Mouse (Mus musculus): ENCODE measurements around the gene Stac2. TPM values are rescaled to one million over a fixed set of nuclear protein-coding genes. Genes with fewer than 3 reads are reported as not detected.

Gene Stac2
- polyA plus RNA-seq, 1 experiment from 2014 or later, result 5.2 TPM

DNA sequence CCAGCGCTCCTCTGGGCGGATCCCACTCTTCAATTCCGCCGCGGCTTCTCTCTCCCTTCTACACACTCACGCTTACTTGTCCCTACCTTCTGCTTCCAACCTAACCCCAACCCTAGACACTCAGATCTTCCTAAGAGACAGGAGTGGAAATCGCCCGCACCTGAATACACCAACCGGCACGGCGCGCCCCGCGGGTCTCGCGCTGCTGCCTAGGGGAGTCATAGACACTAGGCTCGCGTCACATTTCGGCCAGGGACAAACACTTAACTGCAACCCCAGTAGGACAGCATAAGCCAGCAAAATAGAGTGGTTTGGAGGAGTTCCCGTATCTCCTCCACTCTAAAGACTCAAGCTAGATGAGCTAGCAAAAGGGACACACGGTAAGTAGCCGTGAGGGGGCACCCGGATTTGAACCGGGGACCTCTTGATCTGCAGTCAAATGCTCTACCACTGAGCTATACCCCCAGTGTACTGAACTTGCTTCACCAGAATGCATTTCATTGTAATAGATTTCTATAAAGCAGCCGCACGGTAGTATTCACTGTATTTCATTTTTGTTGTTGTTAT is 64.6 kb downstream of the Stac2 start:
- peaks cover 50% of the 10 kb centered on the region for H3K27me3 ChIP-seq
- peak overlapping the region; percentile 65 for H3K4me2 ChIP-seq
- under 1% methylated on average over 26 of the region's 26 CpGs for WGBS
- H3K36me3 ChIP-seq, result no peaks in the 10 kb centered on the region
- peak overlapping the region; percentile 85 for H3K9ac ChIP-seq
- H3K4me1 ChIP-seq (replicated peaks), result peaks cover 35% of the 10 kb centered on the region
- H3K4me3 ChIP-seq, result peak overlapping the region; percentile 84
- H3K9me3 ChIP-seq, result no peaks in the 10 kb centered on the region
- peak overlapping the region; percentile 91 for H3K27ac ChIP-seq
- ATAC-seq (ENCODE audit: low FRiP score), result peak; percentile 83

DNA sequence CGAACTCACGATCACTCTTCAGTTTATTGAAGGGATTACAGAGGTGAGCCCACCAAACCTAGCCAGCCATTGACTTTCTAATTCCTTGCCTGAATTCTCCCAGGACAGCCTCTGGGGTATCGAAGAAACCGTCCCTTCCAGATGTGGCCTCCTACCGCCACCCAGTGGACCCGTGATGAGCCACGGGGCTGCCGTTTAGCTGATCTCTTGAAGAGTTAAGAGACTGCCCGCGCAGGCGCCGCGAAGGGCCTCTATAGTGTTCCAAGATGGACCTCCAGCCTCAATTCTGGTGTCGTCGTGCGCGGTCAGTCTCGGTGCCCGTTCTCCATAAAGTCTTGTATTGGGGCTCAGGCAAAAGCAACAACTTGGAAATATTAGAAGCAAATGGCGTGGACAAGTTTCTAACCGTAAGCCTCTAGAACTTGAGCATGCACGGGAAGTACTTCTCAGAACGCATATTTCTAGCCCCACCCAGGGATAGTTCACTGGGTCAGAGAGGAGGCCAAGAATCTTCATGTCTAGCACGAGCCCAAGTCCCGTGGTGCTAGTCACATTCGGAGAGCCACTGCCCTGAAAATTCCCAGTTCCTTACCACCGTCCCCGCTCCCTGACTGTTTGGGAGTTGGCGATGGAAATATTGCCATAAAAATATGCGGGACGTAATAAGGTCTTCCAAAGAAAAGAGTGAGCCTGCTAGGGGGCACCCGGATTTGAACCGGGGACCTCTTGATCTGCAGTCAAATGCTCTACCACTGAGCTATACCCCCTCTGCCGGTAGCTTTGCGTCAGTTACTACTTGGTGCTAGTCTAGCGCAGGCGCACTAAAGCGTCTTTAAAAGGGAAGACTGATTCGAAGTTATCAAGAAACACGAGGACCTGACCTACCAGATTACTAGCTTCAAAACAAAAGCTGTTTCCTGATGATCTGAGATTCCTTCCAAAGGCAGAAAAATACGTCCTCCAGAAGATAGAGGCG is 65.4 kb downstream of the Stac2 start:
- no peaks in the 10 kb centered on the region for H3K36me3 ChIP-seq
- H3K27me3 ChIP-seq, result peaks cover 55% of the 10 kb centered on the region
- peak overlapping the region; percentile 84 for H3K4me3 ChIP-seq
- no peaks in the 10 kb centered on the region for H3K9me3 ChIP-seq
- H3K4me2 ChIP-seq, result peak overlapping the region; percentile 65
- peak; percentile 83 for ATAC-seq (ENCODE audit: low FRiP score)
- under 1% methylated on average over 42 of the region's 42 CpGs for WGBS
- H3K4me1 ChIP-seq (replicated peaks), result peaks cover 35% of the 10 kb centered on the region
- peak overlapping the region; percentile 85 for H3K9ac ChIP-seq
- H3K27ac ChIP-seq, result peak overlapping the region; percentile 91

DNA sequence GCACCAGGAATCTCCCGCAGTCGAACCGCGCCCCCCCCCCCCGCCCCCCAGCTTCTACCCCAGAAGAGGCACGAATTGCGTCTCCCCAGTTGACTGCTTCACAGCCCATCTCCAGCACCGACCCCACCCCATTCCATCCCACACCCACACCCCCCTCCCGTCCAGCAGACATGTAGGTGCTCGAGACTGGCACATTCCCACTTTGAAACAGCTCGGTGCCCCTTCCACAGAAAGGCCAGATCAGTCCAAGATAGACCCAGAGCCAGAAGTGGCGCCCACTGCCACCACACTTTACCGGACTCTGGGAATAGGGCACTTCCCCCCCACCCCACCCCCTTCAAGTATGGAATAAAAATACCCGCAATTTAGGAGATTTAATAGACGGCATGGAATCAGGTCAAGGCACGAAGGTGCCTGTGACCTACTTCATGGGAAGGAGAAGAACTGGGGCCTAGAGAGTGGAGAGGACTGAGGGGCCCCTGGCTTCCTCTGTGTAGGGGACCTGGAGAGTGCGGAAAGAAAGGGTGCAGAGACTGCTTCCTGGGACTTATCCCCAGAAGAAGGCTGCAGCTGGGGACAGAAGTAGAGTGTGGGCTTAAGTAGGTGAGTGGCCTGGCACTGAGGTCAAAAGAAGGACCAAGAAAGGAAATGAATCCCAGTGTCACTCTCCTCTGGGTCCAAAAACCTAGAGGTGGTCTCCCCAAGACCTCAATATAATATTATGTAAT is 66.4 kb downstream of the Stac2 start:
- ATAC-seq (ENCODE audit: low FRiP score), result no peak
- H3K9me3 ChIP-seq, result no peaks in the 10 kb centered on the region
- no peak overlapping the region for H3K27ac ChIP-seq
- peak overlapping the region; percentile 84 for H3K4me3 ChIP-seq
- no peaks in the 10 kb centered on the region for H3K36me3 ChIP-seq
- peaks cover 50% of the 10 kb centered on the region for H3K27me3 ChIP-seq
- H3K4me2 ChIP-seq, result peak overlapping the region; percentile 84
- peak overlapping the region; percentile 73; the same call in 1 of the 2 replicates for H3K9ac ChIP-seq
- H3K4me1 ChIP-seq (replicated peaks), result peaks cover 35% of the 10 kb centered on the region
- 24% methylated on average over 14 of the region's 17 CpGs for WGBS

Small RNA genes lying within 50 kb of the gene (microRNA-seq; reads per million reads assigned to microRNA genes)
- not detected for gene Gm27597

Other genes starting within 250 kb of the Stac2 start
- 28.9 and 29.2 TPM in 2 replicates for gene B230217C12Rik, start 212.7 kb downstream of the Stac2 start, polyA plus RNA-seq (2015; fragmentation: Nextera tagmentation; extraction: Ambion mirVana)
- gene Fbxo47, start 169.3 kb downstream of the Stac2 start, polyA plus RNA-seq (2015; fragmentation: Nextera tagmentation; extraction: Ambion mirVana), result 0.52 and 0.71 TPM in 2 replicates
- 0.60 and 0.89 TPM in 2 replicates for gene Plxdc1, start 67.0 kb downstream of the Stac2 start, polyA plus RNA-seq (2015; fragmentation: Nextera tagmentation; extraction: Ambion mirVana)
- gene Arl5c, start 57.3 kb downstream of the Stac2 start, polyA plus RNA-seq (2015; fragmentation: Nextera tagmentation; extraction: Ambion mirVana), result 10.7 TPM in 2 replicates
- 51.6 and 57.4 TPM in 2 replicates for gene Cacnb1, start 30.4 kb downstream of the Stac2 start, polyA plus RNA-seq (2015; fragmentation: Nextera tagmentation; extraction: Ambion mirVana)
- gene Rpl19, start 26.8 kb downstream of the Stac2 start, polyA plus RNA-seq (2015; fragmentation: Nextera tagmentation; extraction: Ambion mirVana), result 689 and 706 TPM in 2 replicates
- gene Fbxl20, start 96.9 kb upstream of the Stac2 start, polyA plus RNA-seq (2015; fragmentation: Nextera tagmentation; extraction: Ambion mirVana), result 26.2 and 30.6 TPM in 2 replicates
- gene Med1, start 139.8 kb upstream of the Stac2 start, polyA plus RNA-seq (2015; fragmentation: Nextera tagmentation; extraction: Ambion mirVana), result 67.0 and 67.4 TPM in 2 replicates
- 12.1 and 12.2 TPM in 2 replicates for gene Cdk12, start 149.6 kb upstream of the Stac2 start, polyA plus RNA-seq (2015; fragmentation: Nextera tagmentation; extraction: Ambion mirVana)

All from hindbrain, embryonic 13.5 days (tissue).